Mouse (Mus musculus) liver, embryonic 14.5 days (tissue): Measurements from ENCODE around the gene Chd9.

ENCODE experiments used
- CTCF ChIP-seq: IDR thresholded peaks from 2 replicates; pipeline ENCODE4 v1.5.1; 2016; ENCODE audit warnings: antibody characterized with exemption, low read depth, control low read depth
- EP300 ChIP-seq: IDR thresholded peaks from 2 replicates; pipeline ENCODE4 v1.6.1; 2016; ENCODE audit warnings: antibody characterized with exemption, low read depth

DNA sequence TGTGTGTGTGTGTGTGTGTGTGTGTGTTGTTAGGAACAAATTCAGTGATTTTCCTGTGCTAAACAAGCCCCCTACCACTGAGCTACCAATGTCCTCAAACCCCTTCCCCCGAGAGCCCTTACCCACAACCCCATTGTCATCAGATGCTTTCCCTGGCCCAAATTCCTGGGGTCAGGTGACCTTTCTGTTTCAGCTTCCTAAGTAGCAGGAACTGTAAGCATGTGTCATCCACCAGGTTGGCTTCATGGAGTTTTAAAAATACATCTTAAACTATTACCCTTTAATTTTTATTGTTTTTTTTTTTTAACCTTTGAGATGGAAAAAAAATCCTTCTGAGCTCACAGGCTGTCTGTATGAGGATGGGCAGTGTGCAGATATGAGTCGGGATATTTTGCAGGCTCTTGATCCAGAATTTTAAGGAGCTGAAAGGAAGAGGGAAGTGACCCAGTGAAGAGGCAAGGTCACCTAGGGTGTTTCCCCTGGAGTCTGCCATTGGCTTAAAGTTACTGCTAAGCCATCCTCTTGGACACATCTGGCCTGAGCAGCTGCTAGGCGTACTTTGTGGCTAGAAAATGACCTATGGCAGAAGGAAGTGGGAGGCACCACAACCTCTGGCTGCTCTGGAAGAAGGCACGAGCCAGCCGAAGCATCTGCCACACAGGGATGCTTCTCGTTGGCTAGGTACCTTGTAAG lies 5.6 kb downstream of the Chd9 start:
- no peak for TF ChIP-seq CTCF
- no peak for TF ChIP-seq EP300
